Mouse (Mus musculus): ENCODE results near the gene Sumo1. TPM values are rescaled to one million over a fixed set of nuclear protein-coding genes. Genes with fewer than 3 reads are reported as not detected.

Gene Sumo1
- 77.9 and 161 TPM in 2 replicates for total RNA-seq (2012; rRNA removed)

GRCm38 (mm10) chr1:59670641-59671168 lies at the start of gene Sumo1:
Sumo1 (minus strand) TSS chr1:59670834.
- in situ Hi-C loops (cut with MboI; ENCODE audit: low sequenced_read_pairs in 2 of 2, unreplicated experiment in 2 of 2), result no loop called here
- no peaks in the 10 kb centered on the region; the same call in 1 of the 2 replicates for H3K36me3 ChIP-seq (ENCODE audit: control insufficient read depth, insufficient read depth, low read length, poor library complexity, severe bottlenecking)
- H3K4me1 ChIP-seq (ENCODE audit: control insufficient read depth in 2 of 2, insufficient read depth in 2 of 2, low read length in 2 of 2, poor library complexity in 1 of 2), result peaks cover 0 to 10% of the 10 kb centered on the region in 2 experiments; a peak in 2 of 4 replicates
- peak within 1 kb of the TSS; percentile 89 for H3K27ac ChIP-seq (ENCODE audit: insufficient read depth, low read depth, low read length, poor library complexity, severe bottlenecking)
- TF ChIP-seq MAFK (IDR thresholded peaks at IDR 0.05; ENCODE audit: insufficient read depth, low read depth, low read length), result no peak
- peak; percentile 36; the same call in 1 of the 2 replicates for TF ChIP-seq HCFC1 (IDR thresholded peaks at IDR 0.05; ENCODE audit: borderline replicate concordance, insufficient read depth, low read length)
- no peak for TF ChIP-seq ZC3H11A (IDR thresholded peaks at IDR 0.05; ENCODE audit: borderline replicate concordance, low read depth, low read length)
- TF ChIP-seq ZNF384 (IDR thresholded peaks at IDR 0.05; ENCODE audit: low read depth, low read length), result no peak
- no peak for TF ChIP-seq CHD2 (IDR thresholded peaks at IDR 0.05; ENCODE audit: low read depth, low read length)
- H3K4me3 ChIP-seq (ENCODE audit: insufficient read depth in 1 of 2, low read depth in 1 of 2, low read length in 2 of 2, poor library complexity in 1 of 2, severe bottlenecking in 1 of 2), result peak within 1 kb of the TSS; percentile 77 to 99
- H3K9ac ChIP-seq (ENCODE audit: insufficient read depth, low read depth, low read length, poor library complexity, severe bottlenecking), result peak within 1 kb of the TSS; percentile 90
- DNase-seq (ENCODE audit: low read depth, low spot score), result peak; percentile 91
- no peaks in the 10 kb centered on the region for H3K9me3 ChIP-seq (ENCODE audit: control insufficient read depth, insufficient read depth, low read depth, low read length)

- no peaks in the 10 kb centered on the region for H3K9me3 ChIP-seq (ENCODE audit: control insufficient read depth, insufficient read depth, low read depth, low read length)
- peaks cover 14% of the 10 kb centered on the region for H3K36me3 ChIP-seq (ENCODE audit: control insufficient read depth, insufficient read depth, low read length, poor library complexity, severe bottlenecking)
- no peak overlapping the region for H3K9ac ChIP-seq (ENCODE audit: insufficient read depth, low read depth, low read length, poor library complexity, severe bottlenecking)
- DNase-seq (ENCODE audit: low read depth, low spot score), result peak; percentile 27
- TF ChIP-seq MAFK (IDR thresholded peaks at IDR 0.05; ENCODE audit: insufficient read depth, low read depth, low read length) (no peak), HCFC1 (IDR thresholded peaks at IDR 0.05; ENCODE audit: borderline replicate concordance, insufficient read depth, low read length) (no peak), ZNF384 (IDR thresholded peaks at IDR 0.05; ENCODE audit: low read depth, low read length) (peak; percentile 31; the same call in 1 of the 2 replicates)
- no peaks in the 10 kb centered on the region for H3K4me1 ChIP-seq (ENCODE audit: control insufficient read depth in 2 of 2, insufficient read depth in 2 of 2, low read length in 2 of 2, poor library complexity in 1 of 2)
- H3K27ac ChIP-seq (ENCODE audit: insufficient read depth, low read depth, low read length, poor library complexity, severe bottlenecking), result no peak overlapping the region
- in situ Hi-C loops (cut with MboI; ENCODE audit: low sequenced_read_pairs in 2 of 2, unreplicated experiment in 2 of 2), result loop anchor here in 1 of 2 experiments (25.0 kb wide), 1 partner anchor 1308 kb away; the partner anchor contains the start of gene Clk1
- no peak overlapping the region for H3K4me3 ChIP-seq (ENCODE audit: insufficient read depth in 1 of 2, low read depth in 1 of 2, low read length in 2 of 2, poor library complexity in 1 of 2, severe bottlenecking in 1 of 2)
Measured at GRCm38 (mm10) chr1:59719900-59720299, 49.3 kb upstream of the Sumo1 start.

DNA sequence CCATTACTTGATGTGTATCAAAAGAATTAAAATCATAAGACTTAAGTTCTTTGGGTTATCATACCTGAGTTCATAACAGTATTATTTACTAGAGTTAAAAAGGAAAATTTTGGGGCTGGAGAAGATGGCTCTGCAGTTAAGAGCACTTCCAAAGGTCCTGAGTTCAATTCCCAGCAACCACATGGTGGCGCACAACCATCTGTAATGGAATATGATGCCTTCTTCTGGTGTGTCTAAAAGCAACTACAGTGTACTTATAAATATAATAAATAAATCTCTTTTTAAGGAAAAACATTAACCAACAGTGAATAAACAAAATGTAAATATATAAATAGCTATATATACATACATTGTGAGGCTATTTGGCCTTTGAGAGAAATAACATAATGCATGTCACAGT lies 31.1 kb upstream of the Sumo1 start:
- DNase-seq (ENCODE audit: low read depth, low spot score), result no peak
- Histone ChIP-seq H3K9me3 (ENCODE audit: control insufficient read depth, insufficient read depth, low read depth, low read length) (no peaks in the 10 kb centered on the region), H3K27ac (ENCODE audit: insufficient read depth, low read depth, low read length, poor library complexity, severe bottlenecking) (no peak overlapping the region), H3K9ac (ENCODE audit: insufficient read depth, low read depth, low read length, poor library complexity, severe bottlenecking) (no peak overlapping the region), H3K4me3 (ENCODE audit: insufficient read depth in 1 of 2, low read depth in 1 of 2, low read length in 2 of 2, poor library complexity in 1 of 2, severe bottlenecking in 1 of 2) (no peak overlapping the region), H3K36me3 (ENCODE audit: control insufficient read depth, insufficient read depth, low read length, poor library complexity, severe bottlenecking) (peaks cover 45% of the 10 kb centered on the region), H3K4me1 (ENCODE audit: control insufficient read depth in 2 of 2, insufficient read depth in 2 of 2, low read length in 2 of 2, poor library complexity in 1 of 2) (peaks cover 0 to 9% of the 10 kb centered on the region in 2 experiments; a peak in 2 of 4 replicates)
- TF ChIP-seq ZNF384 (IDR thresholded peaks at IDR 0.05; ENCODE audit: low read depth, low read length), result no peak
- no peak for TF ChIP-seq CHD2 (IDR thresholded peaks at IDR 0.05; ENCODE audit: low read depth, low read length)
- TF ChIP-seq MAFK (IDR thresholded peaks at IDR 0.05; ENCODE audit: insufficient read depth, low read depth, low read length), result no peak
- TF ChIP-seq HCFC1 (IDR thresholded peaks at IDR 0.05; ENCODE audit: borderline replicate concordance, insufficient read depth, low read length), result no peak
- no peak for TF ChIP-seq ZC3H11A (IDR thresholded peaks at IDR 0.05; ENCODE audit: borderline replicate concordance, low read depth, low read length)
- in situ Hi-C loops (cut with MboI; ENCODE audit: low sequenced_read_pairs in 2 of 2, unreplicated experiment in 2 of 2), result loop anchor here in 1 of 2 experiments (25.0 kb wide), 1 partner anchor 1289 kb away; the partner anchor contains the start of gene Clk1

- Histone ChIP-seq H3K27ac (ENCODE audit: insufficient read depth, low read depth, low read length, poor library complexity, severe bottlenecking) (peak overlapping the region; percentile 99), H3K9ac (ENCODE audit: insufficient read depth, low read depth, low read length, poor library complexity, severe bottlenecking) (peak overlapping the region; percentile 77; the same call in 1 of the 2 replicates), H3K36me3 (ENCODE audit: control insufficient read depth, insufficient read depth, low read length, poor library complexity, severe bottlenecking) (peaks cover 48% of the 10 kb centered on the region), H3K9me3 (ENCODE audit: control insufficient read depth, insufficient read depth, low read depth, low read length) (no peaks in the 10 kb centered on the region), H3K4me1 (ENCODE audit: control insufficient read depth in 2 of 2, insufficient read depth in 2 of 2, low read length in 2 of 2, poor library complexity in 1 of 2) (peaks cover 1 to 16% of the 10 kb centered on the region in 2 experiments; a peak in 3 of 4 replicates), H3K4me3 (ENCODE audit: insufficient read depth in 1 of 2, low read depth in 1 of 2, low read length in 2 of 2, poor library complexity in 1 of 2, severe bottlenecking in 1 of 2) (peak overlapping the region in 1 of 2 experiments; percentile 42; a peak in 2 of 4 replicates)
- TF ChIP-seq CHD2 (IDR thresholded peaks at IDR 0.05; ENCODE audit: low read depth, low read length) (no peak), MAFK (IDR thresholded peaks at IDR 0.05; ENCODE audit: insufficient read depth, low read depth, low read length) (no peak), ZC3H11A (IDR thresholded peaks at IDR 0.05; ENCODE audit: borderline replicate concordance, low read depth, low read length) (no peak)
- in situ Hi-C loops (cut with MboI; ENCODE audit: low sequenced_read_pairs in 2 of 2, unreplicated experiment in 2 of 2), result no loop called here
- DNase-seq (ENCODE audit: low read depth, low spot score), result no peak
Measured at GRCm38 (mm10) chr1:59698207-59698606, 27.6 kb upstream of the Sumo1 start.
